Mouse (Mus musculus): ENCODE results near the gene Srsx. TPM values are rescaled to one million over a fixed set of nuclear protein-coding genes. Genes with fewer than 3 reads are reported as not detected.
"Not testable (repeated sequence)": the region's sequence is repeated elsewhere in the genome, so short reads cannot be mapped to it uniquely, and the experiment has no call there.

Srsx gene
- total RNA-seq (2015; ENCODE audit: low replicate concordance) (not detected in 2 replicates), total RNA-seq (2017; ENCODE audit: low replicate concordance) (not detected in 2 replicates)

DNA sequence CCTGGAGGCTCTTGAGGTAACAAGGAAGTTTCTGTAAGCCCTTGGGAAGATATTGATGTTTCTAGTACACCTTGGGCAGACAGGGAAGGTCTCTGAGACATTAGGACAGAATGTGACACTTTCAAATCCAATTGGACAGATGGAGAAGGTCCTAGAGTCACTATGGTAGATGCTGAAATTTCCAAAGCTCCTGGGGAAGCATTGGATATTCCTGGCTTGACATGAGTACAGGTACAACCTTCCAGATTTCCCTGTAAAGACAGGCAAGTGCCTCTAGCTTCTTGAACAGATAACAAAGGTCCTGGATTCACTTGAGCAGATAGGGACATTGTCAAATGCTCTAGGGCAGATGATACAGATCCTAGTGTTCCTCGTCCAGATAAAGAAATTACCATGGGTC lies at the start of gene Srsx:
Srsx (minus strand) TSS at position 101 of the 400 bp plus-strand sequence.
- ATAC-seq (replicated peaks; ENCODE audit: low FRiP score, poor library complexity, severe bottlenecking), result not testable (repeated sequence)

DNA sequence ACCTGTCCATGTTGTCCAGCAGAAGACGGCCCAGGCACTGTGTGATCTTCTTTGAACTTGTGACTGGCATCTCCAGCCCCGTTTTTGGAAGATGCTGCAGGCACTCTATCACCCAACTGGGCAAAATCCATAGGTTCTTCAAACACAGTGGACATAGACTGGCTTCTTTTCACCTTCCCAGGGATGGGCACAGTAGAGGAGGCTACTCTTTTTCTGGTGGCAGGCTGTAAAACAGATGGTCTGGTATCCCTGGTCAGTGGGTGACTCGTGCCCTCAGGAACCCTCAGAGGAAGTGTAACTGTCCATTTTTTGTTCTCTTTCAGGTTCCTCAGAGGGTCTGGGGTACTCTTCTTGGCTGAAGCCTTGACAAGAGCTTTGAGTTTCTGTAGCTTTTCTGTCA lies 24.5 kb upstream of the Srsx start, which contains the start of gene Gm17577:
Gm17577 (minus strand) TSS at position 101 of the 400 bp plus-strand sequence.
- ATAC-seq (replicated peaks; ENCODE audit: low FRiP score, poor library complexity, severe bottlenecking), result not testable (repeated sequence)

Other genes with a start within 250 kb of the Srsx start
- gene Gm17521, start 192.8 kb downstream of the Srsx start, total RNA-seq (2015; ENCODE audit: low replicate concordance), result not detected in 2 replicates
- gene Gm17521, start 192.8 kb downstream of the Srsx start, total RNA-seq (2017; ENCODE audit: low replicate concordance), result not detected in 2 replicates
- 1.0 and 3.8 TPM in 2 replicates for gene Cldn34c1, start 119.0 kb downstream of the Srsx start, total RNA-seq (2015; ENCODE audit: low replicate concordance)
- 1.5 and 2.0 TPM in 2 replicates for gene Cldn34c1, start 119.0 kb downstream of the Srsx start, total RNA-seq (2017; ENCODE audit: low replicate concordance)
- not detected in 2 replicates for gene Gm17577, start 24.4 kb upstream of the Srsx start, total RNA-seq (2015; ENCODE audit: low replicate concordance)
- gene Gm17577, start 24.4 kb upstream of the Srsx start, total RNA-seq (2017; ENCODE audit: low replicate concordance), result not detected in 2 replicates